Mouse (Mus musculus) myocyte (in vitro differentiated cells): Measurements from ENCODE around the gene Kank1.

Source experiments
- CEBPB ChIP-seq: IDR thresholded peaks from 2 replicates; pipeline ENCODE4 v1.6.1; 2011; ENCODE audit warnings: mild to moderate bottlenecking, moderate library complexity; ENCODE audit not compliant: poor library complexity, insufficient read depth, severe bottlenecking
- E2F4 ChIP-seq: IDR thresholded peaks from one replicate; pipeline ENCODE4 v1.6.1; 2011; ENCODE audit warnings: mild to moderate bottlenecking, control low read depth, moderate library complexity; ENCODE audit not compliant: insufficient read depth
- MAX ChIP-seq: IDR thresholded peaks from one replicate; pipeline ENCODE4 v1.6.1; 2011; ENCODE audit warnings: low read depth, mild to moderate bottlenecking, control low read depth
- MYOD1 ChIP-seq, 3 experiments: IDR thresholded peaks; one replicate each; pipeline ENCODE4 v1.6.1; 2011; ENCODE audit warnings: control low read depth in 2 of 3, low read depth in 2 of 3, mild to moderate bottlenecking in 2 of 3, moderate library complexity in 1 of 3; ENCODE audit not compliant: insufficient read length in 2 of 3, control insufficient read depth in 1 of 3
- MYOG ChIP-seq, 3 experiments: IDR thresholded peaks; one replicate each; pipeline ENCODE4 v1.6.1; 2011; ENCODE audit warnings: control low read depth in 2 of 3, low read depth in 2 of 3, mild to moderate bottlenecking in 2 of 3; ENCODE audit not compliant: insufficient read length in 2 of 3, control insufficient read depth in 1 of 3, insufficient read depth in 1 of 3
- POLR2A ChIP-seq: IDR thresholded peaks from one replicate; pipeline ENCODE4 v1.6.1; 2011; ENCODE audit warnings: low read depth, mild to moderate bottlenecking, control low read depth, moderate library complexity; ENCODE audit not compliant: insufficient read length
- POLR2AphosphoS2 ChIP-seq: IDR thresholded peaks from one replicate; pipeline ENCODE4 v1.6.1; 2011; ENCODE audit warnings: low read depth, control low read depth; ENCODE audit not compliant: insufficient read length
- SRF ChIP-seq: IDR thresholded peaks from one replicate; pipeline ENCODE4 v1.6.1; 2011; ENCODE audit warnings: low read depth; ENCODE audit not compliant: control insufficient read depth, insufficient read length
- TCF12 ChIP-seq: IDR thresholded peaks from one replicate; pipeline ENCODE4 v1.6.1; 2011; ENCODE audit warnings: mild to moderate bottlenecking, control low read depth; ENCODE audit not compliant: poor library complexity, insufficient read depth, severe bottlenecking
- USF1 ChIP-seq: IDR thresholded peaks from one replicate; pipeline ENCODE4 v1.6.1; 2011; ENCODE audit warnings: low read depth, mild to moderate bottlenecking, control low read depth, moderate library complexity

- no peak for TF ChIP-seq USF1
- no peak for TF ChIP-seq POLR2A
- no peak for TF ChIP-seq MYOD1 (IDR thresholded peaks at IDR 0.05; ENCODE audit: control insufficient read depth in 1 of 3, insufficient read length in 2 of 3, low read depth in 2 of 3)
- TF ChIP-seq SRF: no peak
- no peak for TF ChIP-seq POLR2AphosphoS2
- no peak for TF ChIP-seq CEBPB
- no peak for TF ChIP-seq TCF12
- TF ChIP-seq MAX: no peak
- no peak for TF ChIP-seq E2F4
- TF ChIP-seq MYOG (IDR thresholded peaks at IDR 0.05; ENCODE audit: control insufficient read depth in 1 of 3, insufficient read depth in 1 of 3, insufficient read length in 2 of 3, low read depth in 2 of 3): no peak
These were observed at the start of gene Kank1 for GRCm38 (mm10) chr19:25236596-25237491.
